Mouse (Mus musculus) intestine, postnatal 0 days (tissue): ENCODE results near the gene Klk14. TPM values are rescaled to one million over a fixed set of nuclear protein-coding genes. Genes with fewer than 3 reads are reported as not detected.
"Not testable (repeated sequence)": the region's sequence is repeated elsewhere in the genome, so short reads cannot be mapped to it uniquely, and the experiment has no call there.

Experiments
- ATAC-seq: fragments of 200-750 bp; cut with Nextera tagmentation; 2 replicates; pipeline ENCODE4 v1.8.0; 2017; ENCODE audit warnings: mild to moderate bottlenecking, moderate TSS enrichment, moderate library complexity
- H3K27ac ChIP-seq: fragments of 300-500 bp; sonication (generic); 2 replicates; pipeline ENCODE4 v1.5.1; 2014; ENCODE audit warnings: mild to moderate bottlenecking, low read depth, low read length, moderate library complexity
- H3K27me3 ChIP-seq: fragments of 300-500 bp; sonication (generic); replicated peaks from 2 replicates; pipeline ENCODE4 v1.6.1; 2014; ENCODE audit warnings: low read length, mixed read lengths; ENCODE audit not compliant: control insufficient read depth, insufficient read depth
- H3K36me3 ChIP-seq: fragments of 300-500 bp; sonication (generic); 2 replicates; pipeline ENCODE4 v1.6.1; 2014; ENCODE audit warnings: mild to moderate bottlenecking, moderate library complexity; ENCODE audit not compliant: control insufficient read depth, insufficient read depth
- H3K4me1 ChIP-seq: fragments of 300-500 bp; sonication (generic); replicated peaks from 2 replicates; pipeline ENCODE4 v1.6.1; 2014; ENCODE audit warnings: antibody characterized with exemption, low read length, mixed read lengths; ENCODE audit not compliant: control insufficient read depth, insufficient read depth
- H3K4me2 ChIP-seq: fragments of 300-500 bp; sonication (generic); replicated peaks from 2 replicates; pipeline ENCODE4 v1.6.1; 2014; ENCODE audit warnings: low read depth, mild to moderate bottlenecking, moderate library complexity
- H3K4me3 ChIP-seq: fragments of 300-500 bp; sonication (generic); 2 replicates; pipeline ENCODE4 v1.5.1; 2014; ENCODE audit warnings: low read depth, low read length
- H3K9ac ChIP-seq: fragments of 300-500 bp; sonication (generic); 2 replicates; pipeline ENCODE4 v1.6.1; 2014; ENCODE audit warnings: mild to moderate bottlenecking, low read depth, low read length
- H3K9me3 ChIP-seq: fragments of 300-500 bp; sonication (generic); 2 replicates; pipeline ENCODE4 v1.6.1; 2016; ENCODE audit warnings: mixed run types; ENCODE audit not compliant: control insufficient read depth
- CTCF ChIP-seq: sonication (generic); IDR thresholded peaks from 2 replicates; pipeline ENCODE4 v1.5.1; 2016; ENCODE audit warnings: low read depth, mild to moderate bottlenecking, control low read depth, antibody characterized with exemption, moderate library complexity
- WGBS: fragments of 180-500 bp; shearing (Covaris S2); extraction: QIAGEN DNeasy Blood & Tissue Kit; methylation state at CpG from one replicate; pipeline ENCODE4 v1.1.7; 2014; 5-methylcytosine and 5-hydroxymethylcytosine counted together
- polyA plus RNA-seq: library from polyadenylated mRNA; unstranded; fragments of >200 nt; fragmentation: Nextera tagmentation; extraction: Ambion mirVana; gene quantifications from 2 replicates; pipeline ENCODE4 v1.2.1, GENCODE M21; 2015

Klk14 gene
- polyA plus RNA-seq, 1 experiment from 2014 or later: 0.09 TPM

GRCm38 (mm10) chr7:43662804-43663203, 27.4 kb upstream of the Klk14 start:
- H3K27ac ChIP-seq: no peak overlapping the region
- no peaks in the 10 kb centered on the region for H3K27me3 ChIP-seq
- H3K4me1 ChIP-seq: no peaks in the 10 kb centered on the region
- no peaks in the 10 kb centered on the region for H3K9me3 ChIP-seq
- TF ChIP-seq CTCF: no peak
- ATAC-seq: no peak
- no peak overlapping the region for H3K4me3 ChIP-seq
- 78% methylated on average over 1 of the region's 1 CpGs for WGBS
- H3K9ac ChIP-seq: no peak overlapping the region
- H3K36me3 ChIP-seq: no peaks in the 10 kb centered on the region
- H3K4me2 ChIP-seq: no peak overlapping the region

DNA sequence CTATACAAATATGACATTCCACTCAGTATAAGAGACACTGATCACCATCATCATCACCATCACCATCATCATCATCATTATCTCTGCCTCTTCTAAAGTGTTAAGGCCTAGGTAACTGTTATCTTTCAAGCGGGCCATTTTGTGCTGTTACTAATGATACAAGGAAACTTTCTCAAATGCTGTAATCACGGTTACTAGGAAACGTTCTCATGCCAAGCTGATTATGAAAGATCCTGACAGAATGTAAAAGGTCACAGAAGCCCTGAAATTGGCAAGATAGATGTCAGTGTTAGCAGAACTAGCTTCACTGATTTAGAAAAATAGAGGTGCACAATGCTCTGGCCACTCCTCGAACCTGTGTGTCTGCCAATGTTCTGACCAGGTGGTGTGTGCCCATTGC, 23.0 kb upstream of the Klk14 start:
- H3K27ac ChIP-seq, ATAC-seq, H3K27me3 ChIP-seq, H3K4me3 ChIP-seq, H3K9me3 ChIP-seq, H3K9ac ChIP-seq, H3K36me3 ChIP-seq, H3K4me1 ChIP-seq, H3K4me2 ChIP-seq: not testable (repeated sequence)
- 65% methylated on average over 4 of the region's 4 CpGs for WGBS

DNA sequence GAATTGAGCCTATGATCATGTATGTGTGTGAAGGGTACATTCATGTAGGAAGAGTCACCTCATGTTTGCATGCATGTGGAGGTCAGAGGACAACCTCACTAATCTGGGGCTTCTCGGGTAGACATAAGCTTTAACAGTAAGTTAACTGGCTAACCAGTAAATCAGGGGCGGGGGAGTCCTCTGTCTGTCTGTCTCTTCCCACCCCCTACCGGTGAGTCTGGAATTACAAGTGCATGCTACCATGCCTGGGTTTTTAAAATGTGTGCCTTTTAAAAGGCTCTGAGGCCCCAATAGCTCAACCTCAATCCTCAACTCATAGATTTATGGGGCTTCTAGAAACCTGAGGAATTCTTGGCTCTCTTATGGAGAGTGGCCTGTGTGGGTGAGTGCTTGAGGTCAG, 21.6 kb upstream of the Klk14 start:
- no peaks in the 10 kb centered on the region for H3K4me1 ChIP-seq
- no peaks in the 10 kb centered on the region for H3K27me3 ChIP-seq
- no peaks in the 10 kb centered on the region for H3K36me3 ChIP-seq
- WGBS: 17% methylated on average over 3 of the region's 3 CpGs
- H3K9ac ChIP-seq: no peak overlapping the region
- no peak overlapping the region for H3K4me2 ChIP-seq
- no peak overlapping the region for H3K4me3 ChIP-seq
- no peaks in the 10 kb centered on the region for H3K9me3 ChIP-seq
- TF ChIP-seq CTCF: peak; percentile 64
- ATAC-seq: no peak
- no peak overlapping the region for H3K27ac ChIP-seq

GRCm38 (mm10) chr7:43671064-43671808, 19.0 kb upstream of the Klk14 start:
- Histone ChIP-seq H3K36me3 (peaks cover 11% of the 10 kb centered on the region), H3K9me3 (no peaks in the 10 kb centered on the region), H3K27me3 (no peaks in the 10 kb centered on the region), H3K4me2 (peak overlapping the region; percentile 66), H3K9ac (no peak overlapping the region), H3K4me1 (no peaks in the 10 kb centered on the region), H3K27ac (no peak overlapping the region), H3K4me3 (peak overlapping the region; percentile 64)
- TF ChIP-seq CTCF: no peak
- peak; percentile 0; the same call in 1 of the 2 replicates for ATAC-seq
- 65% methylated on average over 11 of the region's 11 CpGs for WGBS

GRCm38 (mm10) chr7:43671809-43672580, 18.2 kb upstream of the Klk14 start, which contains the start of gene Ctu1:
Gene Ctu1, plus strand, starts transcription at chr7:43672016.
- H3K9me3 ChIP-seq: no peaks in the 10 kb centered on the region
- ATAC-seq: peak; percentile 89
- peaks cover 19% of the 10 kb centered on the region for H3K36me3 ChIP-seq
- no peak within 1 kb of the TSS for H3K27ac ChIP-seq
- under 1% methylated on average over 26 of the region's 26 CpGs for WGBS
- peak within 1 kb of the TSS; percentile 64 for H3K4me3 ChIP-seq
- peak within 1 kb of the TSS; percentile 66 for H3K4me2 ChIP-seq
- TF ChIP-seq CTCF: no peak
- no peaks in the 10 kb centered on the region for H3K27me3 ChIP-seq
- H3K4me1 ChIP-seq: no peaks in the 10 kb centered on the region
- H3K9ac ChIP-seq: peak within 1 kb of the TSS; percentile 55

GRCm38 (mm10) chr7:43672581-43673260, 17.5 kb upstream of the Klk14 start:
- Histone ChIP-seq H3K27ac (no peak overlapping the region), H3K9me3 (no peaks in the 10 kb centered on the region), H3K4me2 (peak overlapping the region; percentile 66), H3K4me1 (no peaks in the 10 kb centered on the region), H3K4me3 (peak overlapping the region; percentile 64), H3K27me3 (no peaks in the 10 kb centered on the region), H3K36me3 (peaks cover 26% of the 10 kb centered on the region), H3K9ac (peak overlapping the region; percentile 55)
- WGBS: 5% methylated on average over 10 of the region's 10 CpGs
- no peak for ATAC-seq
- no peak for TF ChIP-seq CTCF
